Mouse (Mus musculus) ES-E14 (cell line): Measurements from ENCODE around the gene Cd5. TPM values are rescaled to one million over a fixed set of nuclear protein-coding genes. Genes with fewer than 3 reads are reported as not detected.

Experiments
- DNase-seq: peaks from one replicate; pipeline ENCODE4 v3.0.0-alpha.2; 2013; ENCODE audit warnings: low read depth, low spot score
- H3K27ac ChIP-seq: 2 replicates; pipeline ENCODE4 v1.5.1; 2012; ENCODE audit warnings: low read depth, mild to moderate bottlenecking, low read length, moderate library complexity, mixed read lengths; ENCODE audit not compliant: poor library complexity, insufficient read depth, severe bottlenecking
- H3K36me3 ChIP-seq: 2 replicates; pipeline ENCODE4 v1.6.1; 2012; ENCODE audit warnings: mild to moderate bottlenecking, low read length, moderate library complexity, mixed read lengths; ENCODE audit not compliant: control insufficient read depth, poor library complexity, insufficient read depth, severe bottlenecking
- H3K4me1 ChIP-seq, 2 experiments: fragments of 150-350 bp in 1 of 2; sonication (generic) in 1 of 2; 2 replicates each; pipeline ENCODE4 v1.6.1; 2012; ENCODE audit warnings: low read length in 2 of 2, mild to moderate bottlenecking in 1 of 2, mixed read lengths in 1 of 2; ENCODE audit not compliant: control insufficient read depth in 2 of 2, insufficient read depth in 2 of 2, poor library complexity in 1 of 2
- H3K4me3 ChIP-seq, 2 experiments: fragments of 150-350 bp in 1 of 2; sonication (generic) in 1 of 2; 2 replicates each; pipeline ENCODE4 v1.5.1; 2012; ENCODE audit warnings: low read length in 2 of 2, low read depth in 1 of 2, mild to moderate bottlenecking in 1 of 2, mixed read lengths in 1 of 2; ENCODE audit not compliant: insufficient read depth in 1 of 2, poor library complexity in 1 of 2, severe bottlenecking in 1 of 2
- H3K9ac ChIP-seq: 2 replicates; pipeline ENCODE4 v1.6.1; 2012; ENCODE audit warnings: low read depth, mild to moderate bottlenecking, low read length, mixed read lengths; ENCODE audit not compliant: poor library complexity, insufficient read depth, severe bottlenecking
- H3K9me3 ChIP-seq: fragments of 150-350 bp; sonication (generic); 2 replicates; pipeline ENCODE4 v1.6.1; 2012; ENCODE audit warnings: low read depth, mild to moderate bottlenecking, low read length; ENCODE audit not compliant: control insufficient read depth, insufficient read depth
- CHD2 ChIP-seq: IDR thresholded peaks from 2 replicates; pipeline ENCODE4 v1.6.1; 2014; ENCODE audit warnings: mild to moderate bottlenecking, low read depth, low read length, inconsistent platforms
- HCFC1 ChIP-seq: IDR thresholded peaks from 2 replicates; pipeline ENCODE4 v1.6.1; 2012; ENCODE audit warnings: low read length, inconsistent platforms, borderline replicate concordance; ENCODE audit not compliant: insufficient read depth
- MAFK ChIP-seq: IDR thresholded peaks from 2 replicates; pipeline ENCODE4 v1.6.1; 2014; ENCODE audit warnings: mild to moderate bottlenecking, low read depth, low read length, inconsistent platforms; ENCODE audit not compliant: insufficient read depth
- ZC3H11A ChIP-seq: IDR thresholded peaks from 2 replicates; pipeline ENCODE4 v1.6.1; 2012; ENCODE audit warnings: low read depth, mild to moderate bottlenecking, inconsistent platforms, low read length, borderline replicate concordance
- ZNF384 ChIP-seq: IDR thresholded peaks from 2 replicates; pipeline ENCODE4 v1.6.1; 2012; ENCODE audit warnings: low read depth, low read length, inconsistent platforms
- in situ Hi-C, 2 experiments: fragments of 600-800 bp; cut with MboI; formaldehyde crosslinking; loops; one replicate each; pipeline ENCODE4 v1.15.1; 2025; ENCODE audit warnings: low sequenced_read_pairs in 2 of 2, inconsistent platforms in 1 of 2; ENCODE audit not compliant: unreplicated experiment in 2 of 2
- total RNA-seq: library from RNA; depleted of rRNA; stranded (reverse); fragments of 300-350 nt; gene quantifications from 2 replicates; pipeline ENCODE4 v1.2.3, GENCODE M21; 2012

Gene Cd5
- total RNA-seq, 1 experiment: not detected

DNA sequence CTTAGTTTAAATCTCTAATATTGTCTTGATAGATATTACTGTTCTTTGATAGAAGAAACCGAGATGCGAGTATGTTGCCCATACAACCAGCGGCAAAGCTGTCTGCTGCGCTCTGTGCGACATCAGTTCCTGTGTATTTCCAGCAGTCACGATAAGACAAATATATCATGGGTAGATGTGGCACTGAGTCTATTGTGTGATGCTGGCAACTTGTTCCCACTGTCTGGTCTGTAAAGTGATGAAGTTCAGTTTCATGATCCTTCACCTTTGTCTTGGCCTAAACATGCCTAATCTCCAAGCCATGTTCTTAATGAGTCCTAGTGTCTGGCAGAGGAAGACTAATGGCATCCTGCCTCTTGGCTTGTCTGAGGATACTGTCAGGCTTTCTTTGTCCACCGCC is 6.1 kb downstream of the Cd5 start:
- Histone ChIP-seq H3K27ac (no peak overlapping the region), H3K36me3 (no peaks in the 10 kb centered on the region), H3K9ac (no peak overlapping the region), H3K9me3 (no peaks in the 10 kb centered on the region), H3K4me3 (no peak overlapping the region), H3K4me1 (no peaks in the 10 kb centered on the region)
- in situ Hi-C loops: no loop called here
- no peak for TF ChIP-seq ZNF384
- TF ChIP-seq HCFC1: no peak
- no peak for TF ChIP-seq MAFK
- no peak for TF ChIP-seq CHD2
- no peak for TF ChIP-seq ZC3H11A
- DNase-seq: no peak

- in situ Hi-C loops: no loop called here
- H3K27ac ChIP-seq: no peak overlapping the region
- TF ChIP-seq ZC3H11A (no peak), ZNF384 (no peak), HCFC1 (no peak), CHD2 (no peak)
- no peak overlapping the region for H3K4me3 ChIP-seq
- no peaks in the 10 kb centered on the region for H3K9me3 ChIP-seq
- H3K36me3 ChIP-seq: no peaks in the 10 kb centered on the region
- H3K9ac ChIP-seq: no peak overlapping the region
- no peak for DNase-seq
- H3K4me1 ChIP-seq: no peaks in the 10 kb centered on the region
Measured at GRCm38 (mm10) chr19:10731975-10732374, 6.8 kb downstream of the Cd5 start.

DNA sequence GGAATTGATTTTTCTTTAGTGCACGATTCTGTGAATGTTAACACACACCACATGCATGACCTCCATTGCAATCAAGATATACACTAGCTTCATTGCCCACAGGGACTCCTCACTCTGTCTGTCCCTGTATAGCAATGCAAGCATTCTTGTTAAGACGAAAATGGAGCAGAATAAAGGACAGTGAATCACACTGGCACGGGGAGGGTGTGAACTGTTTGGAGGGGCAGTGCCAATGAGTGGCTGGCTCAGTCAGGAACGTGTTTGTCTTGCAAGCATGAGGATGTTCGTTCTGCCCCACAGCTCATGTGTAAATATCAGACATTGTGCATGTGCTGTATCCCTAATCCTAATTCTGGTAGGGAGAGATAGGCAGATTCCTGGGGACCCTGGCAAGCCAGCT is 8.3 kb downstream of the Cd5 start:
- H3K36me3 ChIP-seq: no peaks in the 10 kb centered on the region
- H3K27ac ChIP-seq: no peak overlapping the region
- no peak overlapping the region for H3K4me3 ChIP-seq
- H3K9ac ChIP-seq: no peak overlapping the region
- in situ Hi-C loops: no loop called here
- DNase-seq: no peak
- H3K9me3 ChIP-seq: no peaks in the 10 kb centered on the region
- no peaks in the 10 kb centered on the region for H3K4me1 ChIP-seq
- TF ChIP-seq HCFC1 (no peak), CHD2 (no peak), ZC3H11A (no peak), MAFK (no peak), ZNF384 (no peak)

GRCm38 (mm10) chr19:10729889-10730288 is 8.9 kb downstream of the Cd5 start:
- TF ChIP-seq CHD2 (no peak), ZNF384 (no peak), MAFK (no peak), ZC3H11A (no peak), HCFC1 (no peak)
- no peak for DNase-seq
- no peaks in the 10 kb centered on the region for H3K9me3 ChIP-seq
- no peak overlapping the region for H3K4me3 ChIP-seq
- no peaks in the 10 kb centered on the region for H3K36me3 ChIP-seq
- in situ Hi-C loops: no loop called here
- H3K4me1 ChIP-seq: no peaks in the 10 kb centered on the region
- no peak overlapping the region for H3K9ac ChIP-seq
- H3K27ac ChIP-seq: no peak overlapping the region

GRCm38 (mm10) chr19:10724629-10725363 is 14.0 kb downstream of the Cd5 start:
- in situ Hi-C loops: loop anchor here in 1 of 2 experiments (25.0 kb wide), 1 partner anchor 238 kb away; the partner anchor contains the start of gene Ms4a10
- no peak for DNase-seq
- Histone ChIP-seq H3K4me3 (no peak overlapping the region), H3K9ac (no peak overlapping the region), H3K27ac (no peak overlapping the region), H3K36me3 (no peaks in the 10 kb centered on the region), H3K9me3 (no peaks in the 10 kb centered on the region), H3K4me1 (peaks cover 0 to 18% of the 10 kb centered on the region in 2 experiments; a peak in 3 of 4 replicates)
- no peak for TF ChIP-seq CHD2
- no peak for TF ChIP-seq MAFK
- TF ChIP-seq HCFC1: no peak
- TF ChIP-seq ZC3H11A: no peak
- TF ChIP-seq ZNF384: no peak
